Mouse (Mus musculus) gastrocnemius, adult 8-10 months (tissue): ENCODE measurements around the gene Il22. TPM values are rescaled to one million over a fixed set of nuclear protein-coding genes. Genes with fewer than 3 reads are reported as not detected.
"Not testable (repeated sequence)": the region's sequence is repeated elsewhere in the genome, so short reads cannot be mapped to it uniquely, and the experiment has no call there.

ENCODE experiments used
- DNase-seq, 2 experiments: peaks; one replicate each; pipeline ENCODE4 v3.0.0; 2022; ENCODE audit warnings: low spot score in 2 of 2
- total RNA-seq, 4 experiments: library from RNA; stranded (reverse); gene quantifications; 2 replicates each; pipeline ENCODE4 v1.2.4; 2022

Il22 gene
- total RNA-seq, result not detected

DNA sequence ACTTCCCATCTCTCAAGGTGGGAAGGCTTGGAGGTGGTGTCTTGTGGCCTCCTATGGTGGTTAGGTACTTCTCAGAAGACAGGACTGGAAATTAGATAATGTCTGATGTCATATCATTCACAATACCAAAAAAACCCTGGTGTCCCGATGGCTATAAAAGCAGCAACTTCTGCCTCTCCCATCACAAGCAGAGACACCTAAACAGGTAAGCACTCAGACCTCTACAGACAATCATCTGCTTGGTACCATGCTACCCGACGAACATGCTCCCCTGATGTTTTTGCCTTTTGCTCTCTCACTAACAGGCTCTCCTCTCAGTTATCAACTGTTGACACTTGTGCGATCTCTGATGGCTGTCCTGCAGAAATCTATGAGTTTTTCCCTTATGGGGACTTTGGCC, at the start of gene Il22:
Gene Il22, plus strand, starts transcription at position 301 of the 400 bp plus-strand sequence.
- DNase-seq, result no peak

DNA sequence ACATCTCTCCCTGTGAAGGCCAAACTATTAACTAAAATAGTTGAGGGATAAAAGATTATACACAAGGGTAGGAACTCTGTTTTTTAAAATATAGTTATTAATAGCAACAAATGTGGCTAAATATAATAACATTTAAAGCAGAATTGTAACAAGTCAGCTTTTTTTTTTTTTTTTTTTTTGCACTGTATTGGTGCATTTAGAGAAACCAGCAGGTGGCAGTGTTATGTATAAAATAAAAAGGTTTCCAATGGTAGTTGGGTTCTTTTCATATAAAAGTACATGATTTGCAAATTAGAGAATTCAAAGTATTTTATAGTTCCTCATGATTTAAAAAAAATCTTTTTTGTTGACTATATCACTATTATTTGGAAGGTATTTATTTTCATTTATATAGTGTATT, 48.8 kb upstream of the Il22 start:
- DNase-seq, result no peak

DNA sequence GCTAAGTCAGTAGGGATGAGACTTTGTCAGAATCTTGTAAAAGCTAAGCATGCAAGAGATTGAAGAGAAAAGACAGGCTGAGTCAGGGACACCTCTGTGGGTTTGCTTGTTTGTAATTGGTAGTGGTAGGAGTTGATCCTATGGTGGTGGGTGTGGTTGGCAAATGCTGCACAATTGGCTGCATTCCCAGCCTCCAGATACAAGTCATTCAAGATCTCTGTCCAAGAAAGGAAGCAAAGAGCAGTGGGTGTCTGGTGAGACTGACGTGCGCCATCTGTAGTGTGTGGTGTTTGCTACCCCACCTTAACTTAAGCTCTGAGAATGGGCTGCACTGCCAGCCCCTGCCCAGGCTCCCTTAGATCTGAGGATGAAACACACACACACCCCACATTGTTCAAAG, 43.6 kb upstream of the Il22 start:
- DNase-seq, result no peak

DNA sequence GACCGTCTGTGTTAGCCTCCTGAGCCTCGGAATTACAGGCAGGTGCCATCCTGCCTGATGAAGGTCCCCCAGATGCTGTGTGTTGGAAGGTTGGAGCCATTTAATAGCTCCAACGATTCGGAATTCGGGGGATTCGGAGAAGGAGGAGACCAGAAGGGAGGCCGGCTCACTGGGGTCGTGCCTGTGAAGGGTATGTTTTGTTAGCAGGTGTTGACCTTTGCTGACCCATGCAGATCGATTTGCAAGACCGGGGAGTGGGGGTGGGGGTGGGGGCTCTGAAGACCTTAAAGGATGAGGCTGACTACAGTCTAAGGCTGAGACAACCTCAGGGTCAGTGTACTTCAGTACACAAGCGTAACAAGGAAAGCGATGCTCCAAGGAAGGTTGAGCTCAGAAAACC, 35.5 kb upstream of the Il22 start:
- no peak for DNase-seq

DNA sequence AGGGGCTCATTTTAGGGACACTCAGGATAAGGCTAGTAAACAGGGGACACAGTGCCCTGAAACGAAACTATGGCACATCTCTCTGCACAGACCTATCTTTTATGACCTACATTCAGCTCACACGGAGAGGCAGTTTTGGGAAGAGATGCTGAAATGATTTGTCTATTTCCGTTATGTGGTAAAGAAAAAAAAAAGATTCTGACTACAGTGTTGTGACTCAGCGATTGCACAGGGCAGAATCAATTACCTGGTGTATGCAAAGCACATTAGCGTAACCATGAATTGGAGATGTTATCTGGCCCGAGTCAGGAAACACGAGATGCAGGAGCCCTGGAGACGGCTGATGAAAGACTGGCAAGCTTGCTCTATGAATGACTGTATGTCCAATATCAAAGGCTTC, 32.3 kb upstream of the Il22 start:
- no peak for DNase-seq

DNA sequence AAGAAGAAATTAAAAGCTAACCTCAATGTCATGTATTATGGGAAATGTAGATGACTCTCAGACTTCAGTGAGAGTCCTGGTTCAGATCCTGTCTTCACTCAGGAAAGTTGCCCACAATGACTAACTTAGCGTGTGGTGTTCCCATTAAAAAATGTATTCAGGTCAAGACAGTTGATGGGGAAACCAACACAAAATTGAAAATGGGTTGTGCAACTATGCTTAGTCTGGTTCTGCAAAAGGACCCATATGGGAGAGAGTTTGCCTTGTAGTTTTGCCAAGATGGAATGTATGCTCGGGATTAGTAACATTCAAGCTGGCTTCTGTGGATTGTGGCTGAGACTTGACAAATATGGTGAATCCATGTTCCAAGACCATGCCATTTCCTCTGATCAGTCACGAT, 31.9 kb upstream of the Il22 start:
- no peak for DNase-seq

DNA sequence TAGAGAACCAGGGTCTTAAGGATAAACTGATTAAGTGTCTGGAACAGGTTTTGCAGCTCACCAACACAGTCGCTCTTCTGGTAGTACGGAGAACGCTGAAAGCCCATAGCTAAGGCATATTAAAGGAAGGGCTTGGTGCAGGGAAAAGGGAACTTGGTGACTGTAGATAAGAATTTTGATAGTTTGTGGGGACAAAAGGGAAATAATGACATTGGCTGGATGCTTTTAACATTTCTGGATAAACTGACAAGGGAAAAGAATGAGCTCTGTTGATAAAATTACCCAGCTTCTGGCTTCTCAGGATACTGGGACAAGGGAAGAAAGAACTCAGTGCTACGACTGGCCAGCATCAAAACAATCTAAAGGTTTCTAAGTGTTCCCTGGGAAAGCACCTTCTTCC, 29.2 kb upstream of the Il22 start:
- DNase-seq, result not testable (repeated sequence)

DNA sequence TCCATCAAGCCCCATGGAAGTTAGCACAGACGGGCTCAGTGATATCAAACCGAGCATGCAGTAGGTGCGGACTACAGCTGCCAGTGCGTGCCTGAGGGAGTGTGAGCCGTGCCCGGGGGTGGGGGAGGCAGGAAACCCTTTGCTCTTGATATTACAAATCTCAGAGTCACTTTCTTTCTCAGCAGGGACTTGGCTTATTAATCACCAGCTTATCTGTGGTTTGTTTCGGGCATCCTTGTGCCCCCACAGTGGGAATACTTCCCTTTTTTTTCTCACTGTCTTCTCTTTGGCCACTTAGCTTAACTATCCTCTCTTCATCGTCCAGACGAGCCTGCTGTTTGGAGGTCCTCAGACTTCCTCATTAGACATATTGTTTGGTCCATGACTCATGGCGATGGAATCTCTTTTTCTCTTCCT, 26.0 kb upstream of the Il22 start:
- no peak for DNase-seq

DNA sequence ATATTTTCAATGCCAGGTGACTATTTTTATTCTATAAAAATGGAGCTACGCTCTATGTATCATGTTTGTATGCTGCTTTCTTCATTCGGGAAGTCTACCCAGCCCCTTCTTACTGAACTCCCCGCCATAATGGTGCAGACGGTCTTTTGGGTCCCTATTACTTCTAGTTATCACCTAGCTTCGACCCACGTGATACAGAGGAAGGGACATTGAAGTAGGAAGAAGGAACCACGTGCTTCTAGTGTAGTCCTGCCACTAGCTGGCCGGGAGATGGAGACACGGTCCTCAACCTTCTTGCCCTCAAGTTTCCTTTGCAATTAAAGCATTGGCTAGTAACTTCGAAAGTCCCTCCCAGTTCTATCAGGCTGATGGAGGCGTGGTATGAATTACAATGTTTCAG, 25.5 kb upstream of the Il22 start:
- DNase-seq, result no peak

DNA sequence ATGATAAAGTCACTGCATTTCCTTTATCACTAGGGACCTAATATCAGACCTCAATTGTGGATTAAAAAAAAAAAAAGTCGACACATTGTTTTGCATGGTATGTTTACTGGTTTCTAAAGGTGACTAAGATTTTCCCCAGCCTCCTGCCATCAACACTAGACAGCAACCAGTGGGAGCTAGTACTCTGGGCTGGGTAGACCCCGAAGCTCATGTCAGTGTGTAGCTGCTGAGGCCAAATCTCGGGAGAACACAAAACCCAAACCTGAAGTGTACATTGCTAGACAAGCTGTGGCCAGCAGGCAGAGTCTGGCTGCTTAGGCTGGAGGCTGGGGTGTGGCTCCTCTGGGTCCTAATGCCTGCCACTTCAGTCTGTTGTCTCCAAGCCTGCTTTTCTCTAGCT, 9.6 kb upstream of the Il22 start:
- DNase-seq, result not testable (repeated sequence)

DNA sequence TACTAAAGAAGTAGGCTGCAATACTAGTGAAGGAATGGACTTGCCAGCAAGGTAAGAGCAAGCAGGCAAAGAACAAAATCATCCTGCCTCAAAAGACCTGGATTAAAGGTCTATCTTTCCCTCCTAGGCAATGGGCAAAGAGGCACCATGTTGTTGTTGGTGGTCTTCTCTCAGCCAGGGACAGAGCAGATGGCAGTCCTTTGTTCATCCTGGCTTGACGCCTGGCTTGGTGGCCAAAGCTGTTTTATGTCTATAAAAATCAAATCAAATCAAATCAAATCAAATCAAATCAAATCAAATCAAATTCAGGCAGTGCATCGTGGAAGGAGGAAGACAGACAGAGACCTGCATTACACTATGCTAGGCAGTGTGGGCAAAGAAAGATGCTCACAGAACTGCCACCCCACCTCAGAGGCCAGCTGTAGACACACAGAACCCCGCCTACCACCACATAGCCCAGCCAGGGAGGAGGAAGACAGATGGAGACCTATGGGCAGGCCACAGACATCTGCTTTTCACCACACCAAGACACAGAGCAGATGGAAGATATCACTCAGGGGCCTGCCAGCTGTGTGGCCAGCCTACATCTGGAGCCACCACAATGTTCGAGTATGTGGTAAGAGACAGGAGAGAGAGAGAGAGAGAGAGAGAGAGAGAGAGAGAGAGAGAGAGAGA, 11.1 kb downstream of the Il22 start:
- DNase-seq, result not testable (repeated sequence)

DNA sequence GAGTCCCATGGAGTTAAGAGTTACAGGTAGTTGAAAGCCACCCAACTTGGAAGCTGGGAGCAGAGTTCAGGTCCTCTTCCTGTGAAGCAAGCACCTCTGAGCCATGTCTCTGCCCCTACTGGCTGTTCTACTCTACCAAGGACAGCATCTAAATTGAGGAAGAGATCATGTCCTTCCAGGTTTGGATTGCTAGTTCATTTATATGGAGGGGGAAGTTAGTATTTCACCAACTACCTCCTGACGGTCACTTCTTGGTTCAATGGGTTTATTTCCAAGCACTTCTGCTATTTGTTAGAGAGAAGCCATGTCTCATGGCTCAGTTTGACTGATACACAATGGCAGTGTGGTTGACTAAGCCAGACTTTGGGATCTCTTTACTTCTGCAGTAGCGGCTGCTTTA, 22.9 kb downstream of the Il22 start:
- not testable (repeated sequence) for DNase-seq

DNA sequence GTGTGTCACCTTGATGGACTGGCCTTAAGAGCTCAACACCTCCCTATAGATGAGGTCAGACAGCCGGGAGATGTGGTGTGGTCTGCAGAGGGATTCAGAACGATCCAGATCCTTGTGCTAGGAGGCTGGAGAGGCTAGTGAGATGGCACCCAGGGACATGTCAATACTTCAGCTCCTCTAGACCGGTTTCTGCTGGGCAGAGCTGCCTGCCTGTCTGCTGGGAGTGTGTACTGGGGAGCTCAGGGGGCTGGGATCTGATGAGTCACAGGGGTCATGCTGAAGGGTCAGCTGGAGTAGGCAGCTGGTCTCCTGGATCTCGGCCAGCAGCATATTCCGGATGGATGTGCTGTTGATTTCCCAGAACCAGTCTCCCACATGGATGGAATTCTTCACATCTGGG, 27.9 kb downstream of the Il22 start:
- DNase-seq, result not testable (repeated sequence)

DNA sequence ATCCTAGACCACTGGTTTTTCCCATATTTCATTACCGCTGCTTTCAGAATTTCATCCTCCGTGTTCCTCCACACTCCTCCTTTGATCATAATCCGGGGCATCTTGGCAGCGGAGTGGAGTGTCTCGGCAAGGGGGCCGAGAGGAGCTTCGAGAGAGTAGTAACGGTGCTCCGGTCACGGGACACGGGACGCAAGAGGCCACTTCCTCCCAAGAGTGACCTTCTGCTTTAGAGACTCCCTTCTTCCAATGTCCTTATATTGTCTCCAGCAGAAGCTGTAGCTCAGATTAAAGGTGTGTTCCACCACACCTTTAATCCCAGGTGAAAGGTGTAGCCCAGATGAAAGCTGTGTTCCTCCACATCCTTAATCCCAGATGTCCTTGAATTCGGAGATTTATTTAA, 35.9 kb downstream of the Il22 start, which contains the start of gene Gm32717:
Gene Gm32717, minus strand, starts transcription at position 101 of the 400 bp plus-strand sequence.
- not testable (repeated sequence) for DNase-seq

DNA sequence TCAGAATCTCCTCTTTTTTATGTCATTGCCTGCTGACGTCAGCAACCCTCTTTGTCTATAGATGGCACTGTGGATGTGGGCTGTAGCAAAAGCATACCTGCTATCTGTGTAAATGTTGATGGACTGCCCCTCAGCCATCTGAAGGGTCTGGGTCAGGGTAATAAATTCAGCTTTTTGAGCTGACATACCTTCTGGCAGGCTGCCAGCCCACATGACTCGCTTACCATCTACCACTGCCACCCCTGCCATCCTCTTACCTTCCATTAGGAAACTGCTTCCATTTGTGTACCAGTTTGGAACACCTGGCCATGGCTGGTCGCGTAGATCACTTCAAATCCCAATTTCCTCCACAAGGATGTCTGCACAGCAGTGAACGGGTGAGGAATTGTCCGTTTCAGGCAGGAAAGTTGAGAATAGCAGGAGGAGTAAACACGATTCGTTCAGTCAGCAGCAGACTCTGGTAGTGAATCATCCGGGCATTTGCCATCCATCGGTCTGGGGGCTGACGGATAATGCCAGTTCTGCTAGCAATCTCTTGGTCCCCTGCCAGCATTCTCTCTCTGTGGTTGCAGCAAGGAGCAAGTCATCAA, 44.4 kb downstream of the Il22 start:
- peak; percentile 1 to 2 for DNase-seq

DNA sequence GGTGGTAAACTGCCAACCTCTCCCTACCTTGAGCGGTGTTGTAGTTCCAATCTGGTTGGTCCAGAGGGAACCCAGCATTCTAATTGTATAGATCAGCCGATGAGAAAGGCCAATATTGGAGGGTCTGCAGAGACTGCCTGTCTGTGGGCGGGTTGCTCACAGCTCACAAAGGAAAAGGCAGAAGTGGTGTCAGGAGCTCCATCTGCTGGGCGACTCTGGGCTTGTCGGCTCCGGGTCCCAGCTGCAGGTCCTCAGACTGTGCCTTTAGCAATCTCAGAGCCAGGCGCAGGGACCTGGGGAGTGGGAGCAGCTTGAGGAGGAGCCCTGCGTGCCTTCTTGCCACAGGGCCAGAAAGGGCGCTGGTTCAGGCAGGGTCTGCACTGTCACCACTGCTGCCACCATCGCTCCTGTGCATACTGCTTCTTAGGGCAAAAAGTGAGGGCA, 46.1 kb downstream of the Il22 start:
- DNase-seq, result peak; percentile 1

DNA sequence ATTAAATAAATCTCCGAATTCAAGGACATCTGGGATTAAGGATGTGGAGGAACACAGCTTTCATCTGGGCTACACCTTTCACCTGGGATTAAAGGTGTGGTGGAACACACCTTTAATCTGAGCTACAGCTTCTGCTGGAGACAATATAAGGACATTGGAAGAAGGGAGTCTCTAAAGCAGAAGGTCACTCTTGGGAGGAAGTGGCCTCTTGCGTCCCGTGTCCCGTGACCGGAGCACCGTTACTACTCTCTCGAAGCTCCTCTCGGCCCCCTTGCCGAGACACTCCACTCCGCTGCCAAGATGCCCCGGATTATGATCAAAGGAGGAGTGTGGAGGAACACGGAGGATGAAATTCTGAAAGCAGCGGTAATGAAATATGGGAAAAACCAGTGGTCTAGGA, 53.6 kb downstream of the Il22 start, which contains the start of gene Gm32802:
Gene Gm32802, plus strand, starts transcription at position 301 of the 400 bp plus-strand sequence.
- not testable (repeated sequence) for DNase-seq

Other genes starting within 250 kb of the Il22 start
- 1 to 10 TPM; 1.1 to 1.8 (median 1.6) TPM for gene Mdm1, start 63.1 kb upstream of the Il22 start, total RNA-seq
- under 1 TPM; 0.29 to 0.54 (median 0.46) TPM for gene Gm32717, start 35.8 kb downstream of the Il22 start, total RNA-seq
- gene Gm32802, start 53.7 kb downstream of the Il22 start, total RNA-seq, result under 1 TPM; 0.29 to 0.54 (median 0.46) TPM
- gene Iltifb, start 90.1 kb downstream of the Il22 start, total RNA-seq, result not detected
- not detected for gene Gm9040, start 122.0 kb downstream of the Il22 start, total RNA-seq
- not detected for gene Gm9044, start 127.5 kb downstream of the Il22 start, total RNA-seq
- gene Gm9045, start 132.9 kb downstream of the Il22 start, total RNA-seq, result not detected
- not detected for gene Gm9046, start 138.3 kb downstream of the Il22 start, total RNA-seq
- not detected for gene Gm9048, start 143.7 kb downstream of the Il22 start, total RNA-seq
- gene Gm9049, start 149.2 kb downstream of the Il22 start, total RNA-seq, result not detected
- not detected for gene Ifng, start 236.1 kb downstream of the Il22 start, total RNA-seq